16 mouse cellular contexts compared by ENCODE assay signal in the genomic region with DNA sequence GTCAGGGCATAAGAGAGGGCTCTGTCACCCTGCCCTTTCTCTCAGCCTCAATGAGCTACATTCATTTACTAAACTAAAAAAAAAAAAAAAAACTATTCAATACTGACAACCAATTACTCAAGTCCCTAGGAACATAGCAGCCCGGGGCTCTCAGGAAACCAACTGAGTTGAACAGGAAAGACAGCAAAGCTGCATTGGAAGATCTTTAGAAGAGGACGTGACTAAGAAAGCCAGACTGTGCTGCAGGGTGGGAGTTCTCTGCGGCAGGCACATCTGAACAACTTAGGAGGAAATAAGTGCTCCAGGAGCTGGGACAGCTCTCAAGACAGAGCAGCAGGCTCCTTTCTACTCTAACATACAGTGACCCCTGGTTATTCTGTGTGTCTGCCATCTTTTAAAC. TPM values are rescaled to one million over a fixed set of nuclear protein-coding genes. Genes with fewer than 3 reads are reported as not detected.
DNase-seq lines count a peak whose midpoint lies in the region; ATAC-seq and TF ChIP-seq lines count a peak whose summit lies in the region.
"Had no signal": no experiment of that assay in that cellular context is flagged by ENCODE, and none has a peak within 500 bp of the region (broad histone marks: within the 10 kb centered on the region; RNA-seq: fewer than 3 reads in every experiment).

No protein-coding gene starts in this region.

- H3K4me3 ChIP-seq in hindbrain, embryonic 13.5 days = no peak overlapping the region
- no peak overlapping the region for H3K4me3 ChIP-seq in hindbrain, postnatal 0 days (ENCODE audit: low read length)
- no peak overlapping the region for H3K4me3 ChIP-seq in embryonic facial prominence, embryonic 15.5 days (replicated peaks)
- H3K4me3 ChIP-seq: left cerebral cortex, adult 2 months; midbrain, embryonic 10.5 days had no signal

- peaks cover 29% of the 10 kb centered on the region for H3K4me1 ChIP-seq in hindbrain, embryonic 13.5 days (replicated peaks)
- H3K4me1 ChIP-seq in hindbrain, postnatal 0 days (ENCODE audit: insufficient read depth, low read length) = peaks cover 7% of the 10 kb centered on the region; the same call in 1 of the 2 replicates
- peaks cover 13% of the 10 kb centered on the region for H3K4me1 ChIP-seq in embryonic facial prominence, embryonic 15.5 days

- H3K9ac ChIP-seq in hindbrain, embryonic 13.5 days = peak overlapping the region; percentile 24; the same call in 1 of the 2 replicates
- no peak overlapping the region for H3K9ac ChIP-seq in hindbrain, postnatal 0 days (replicated peaks; ENCODE audit: low read length)
- H3K9ac ChIP-seq in embryonic facial prominence, embryonic 15.5 days = no peak overlapping the region

- H3K4me2 ChIP-seq in hindbrain, embryonic 13.5 days = no peak overlapping the region
- no peak overlapping the region for H3K4me2 ChIP-seq in hindbrain, postnatal 0 days (ENCODE audit: low read depth, low read length)
- no peak overlapping the region for H3K4me2 ChIP-seq in embryonic facial prominence, embryonic 15.5 days (replicated peaks)

- peaks cover 42% of the 10 kb centered on the region for H3K36me3 ChIP-seq in hindbrain, embryonic 13.5 days
- no peaks in the 10 kb centered on the region; the same call in 1 of the 2 replicates for H3K36me3 ChIP-seq in hindbrain, postnatal 0 days (ENCODE audit: insufficient read depth, low read length)
- H3K36me3 ChIP-seq in embryonic facial prominence, embryonic 15.5 days = peaks cover 14% of the 10 kb centered on the region; the same call in 1 of the 2 replicates
- H3K36me3 ChIP-seq: midbrain, embryonic 10.5 days had no signal

- no peak overlapping the region for H3K27ac ChIP-seq in hindbrain, embryonic 13.5 days
- H3K27ac ChIP-seq in hindbrain, postnatal 0 days = no peak overlapping the region
- 0 out of 2 replicates have a peak overlapping the region, but pooled peaks have one; percentile 7 for H3K27ac ChIP-seq in embryonic facial prominence, embryonic 15.5 days (replicated peaks)
- H3K27ac ChIP-seq: left cerebral cortex, adult 2 months; midbrain, embryonic 10.5 days had no signal

- no peak for ATAC-seq in hindbrain, embryonic 13.5 days (ENCODE audit: low FRiP score)
- ATAC-seq in hindbrain, postnatal 0 days = no peak
- no peak for ATAC-seq in embryonic facial prominence, embryonic 15.5 days (ENCODE audit: insufficient number of reproducible peaks, low FRiP score, low TSS enrichment, low read depth)
- ATAC-seq: forebrain, embryonic 16.5 days had no signal

- no peaks in the 10 kb centered on the region for H3K27me3 ChIP-seq in hindbrain, embryonic 13.5 days
- H3K27me3 ChIP-seq in hindbrain, postnatal 0 days (ENCODE audit: insufficient read depth, low read length) = no peaks in the 10 kb centered on the region
- H3K27me3 ChIP-seq in embryonic facial prominence, embryonic 15.5 days = no peaks in the 10 kb centered on the region
- H3K27me3 ChIP-seq: CH12.LX had no signal

- no peak for TF ChIP-seq CTCF in hindbrain, postnatal 0 days (IDR thresholded peaks at IDR 0.05; ENCODE audit: low read depth)

- WGBS in hindbrain, embryonic 13.5 days = 34% methylated on average over 3 of the region's 3 CpGs
- WGBS in hindbrain, postnatal 0 days = 50% methylated on average over 3 of the region's 3 CpGs
- WGBS in embryonic facial prominence, embryonic 15.5 days = 41% methylated on average over 3 of the region's 3 CpGs

- no peaks in the 10 kb centered on the region for H3K9me3 ChIP-seq in hindbrain, embryonic 13.5 days
- no peaks in the 10 kb centered on the region for H3K9me3 ChIP-seq in hindbrain, postnatal 0 days (ENCODE audit: low read length)
- H3K9me3 ChIP-seq in embryonic facial prominence, embryonic 15.5 days (replicated peaks) = no peaks in the 10 kb centered on the region
- H3K9me3 ChIP-seq: midbrain, embryonic 10.5 days had no signal

- no peak for DNase-seq in hindbrain, postnatal 0 days (ENCODE audit: low spot score)
- DNase-seq in c-Kit-positive CD71-negative TER-119-negative erythroid progenitor cells, embryonic 14.5 days (ENCODE audit: low read depth) = peak; percentile 17
- DNase-seq in kidney, postnatal 14 days = peak; percentile 49
- no peak for DNase-seq in spleen, adult 18-20 months
- DNase-seq in adrenal gland, adult 18-20 months (ENCODE audit: low spot score in 2 of 2) = no peak
- DNase-seq in adrenal gland, postnatal 10 days = no peak
- DNase-seq: adrenal gland, adult 2 months; cerebellum, postnatal 25 days; gastrocnemius, postnatal 10 days; right cerebral cortex, postnatal 4 days had no signal

RNA-seq across cellular contexts. Expression of a gene that starts 46.2 kb away (rescaled TPM):
- polyA plus RNA-seq in hindbrain, embryonic 13.5 days (2015; fragmentation: Nextera tagmentation; extraction: Ambion mirVana) = 38.2 and 43.9 TPM in 2 replicates
- 163 and 169 TPM in 2 replicates for total RNA-seq in hindbrain, postnatal 0 days (2014; rRNA removed)
- polyA plus RNA-seq in hindbrain, postnatal 0 days (2015; fragmentation: Nextera tagmentation; extraction: Ambion mirVana) = 50.6 and 59.5 TPM in 2 replicates
- 76.7 and 78.1 TPM in 2 replicates for polyA plus RNA-seq in embryonic facial prominence, embryonic 15.5 days (2015; fragmentation: Nextera tagmentation; extraction: Ambion mirVana)
- 100 to 1,000 TPM; 141 to 185 TPM for total RNA-seq in adrenal gland, adult 18-20 months (2021)
- total RNA-seq in adrenal gland, postnatal 10 days (2021) = 100 to 1,000 TPM; 126 to 185 TPM

Comparison
In these comparisons a context has a peak if more than half of its experiments do, and no peak if none do; other contexts are left out.
1. DNase-seq: peak in c-Kit-positive CD71-negative TER-119-negative erythroid progenitor cells, embryonic 14.5 days (single experiment) and kidney, postnatal 14 days (single experiment); none in hindbrain, postnatal 0 days (single experiment), spleen, adult 18-20 months (0 of 2), adrenal gland, adult 18-20 months (0 of 2) and adrenal gland, postnatal 10 days (single experiment).